Mouse (Mus musculus) neural tube, embryonic 14.5 days (tissue): ENCODE measurements around the gene Fam193b. TPM values are rescaled to one million over a fixed set of nuclear protein-coding genes. Genes with fewer than 3 reads are reported as not detected.

Experiments used
- ATAC-seq: fragments of 200-750 bp; cut with Nextera tagmentation; 2 replicates; pipeline ENCODE4 v1.8.0; 2017; ENCODE audit warnings: low read depth, mild to moderate bottlenecking, moderate TSS enrichment, moderate library complexity
- H3K27ac ChIP-seq: fragments of 300-500 bp; sonication (generic); 2 replicates; pipeline ENCODE4 v1.5.1; 2014; ENCODE audit warnings: low read depth, mild to moderate bottlenecking, control low read depth, low read length, moderate library complexity, mixed read lengths
- H3K27me3 ChIP-seq: fragments of 300-500 bp; sonication (generic); 2 replicates; pipeline ENCODE4 v1.6.1; 2014; ENCODE audit warnings: low read length; ENCODE audit not compliant: control insufficient read depth, insufficient read depth
- H3K36me3 ChIP-seq: fragments of 300-500 bp; sonication (generic); 2 replicates; pipeline ENCODE4 v1.6.1; 2014; ENCODE audit warnings: low read length, mixed read lengths; ENCODE audit not compliant: control insufficient read depth, insufficient read depth
- H3K4me1 ChIP-seq: fragments of 300-500 bp; sonication (generic); 2 replicates; pipeline ENCODE4 v1.6.1; 2014; ENCODE audit warnings: low read length; ENCODE audit not compliant: control insufficient read depth, insufficient read depth
- H3K4me2 ChIP-seq: fragments of 300-500 bp; sonication (generic); 2 replicates; pipeline ENCODE4 v1.6.1; 2014; ENCODE audit warnings: mild to moderate bottlenecking, low read depth, low read length, control low read depth
- H3K4me3 ChIP-seq: fragments of 300-500 bp; sonication (generic); 2 replicates; pipeline ENCODE4 v1.5.1; 2014; ENCODE audit warnings: low read depth, low read length, control low read depth, mixed read lengths
- H3K9ac ChIP-seq: fragments of 300-500 bp; sonication (generic); replicated peaks from 2 replicates; pipeline ENCODE4 v1.6.1; 2014; ENCODE audit warnings: low read depth, mild to moderate bottlenecking, control low read depth, low read length, mixed read lengths
- H3K9me3 ChIP-seq: fragments of 300-500 bp; sonication (generic); 2 replicates; pipeline ENCODE4 v1.6.1; 2016; ENCODE audit warnings: low read length; ENCODE audit not compliant: control insufficient read depth
- WGBS: fragments of 180-500 bp; shearing (Covaris S2); extraction: QIAGEN DNeasy Blood & Tissue Kit; methylation state at CpG from one replicate; pipeline ENCODE4 v1.1.7; 2014; 5-methylcytosine and 5-hydroxymethylcytosine counted together
- polyA plus RNA-seq: library from polyadenylated mRNA; unstranded; fragments of >200 nt; fragmentation: Nextera tagmentation; extraction: Ambion mirVana; gene quantifications from 2 replicates; pipeline ENCODE4 v1.2.1, GENCODE M21; 2014

Fam193b gene
- polyA plus RNA-seq, 1 experiment from 2014 or later, result 50.1 TPM

GRCm38 (mm10) chr13:55512379-55513031 lies 58.4 kb downstream of the Fam193b start:
- no peaks in the 10 kb centered on the region for H3K27me3 ChIP-seq
- ATAC-seq, result peak; percentile 44
- peak overlapping the region; percentile 44 for H3K27ac ChIP-seq

GRCm38 (mm10) chr13:55511492-55511861 lies 59.4 kb downstream of the Fam193b start:
- 54% methylated on average over 5 of the region's 5 CpGs for WGBS
- peaks cover 23% of the 10 kb centered on the region for H3K4me1 ChIP-seq
- H3K27ac ChIP-seq, result peak overlapping the region; percentile 45; the same call in 1 of the 2 replicates
- H3K4me2 ChIP-seq, result peak overlapping the region; percentile 97
- no peak for ATAC-seq
- peak overlapping the region; percentile 11; the same call in 1 of the 2 replicates for H3K9ac ChIP-seq
- H3K27me3 ChIP-seq, result no peaks in the 10 kb centered on the region
- H3K9me3 ChIP-seq, result no peaks in the 10 kb centered on the region
- H3K4me3 ChIP-seq, result peak overlapping the region; percentile 78; the same call in 1 of the 2 replicates
- H3K36me3 ChIP-seq, result peaks cover 20% of the 10 kb centered on the region

More at GRCm38 (mm10) chr13:55512379-55513031, 58.4 kb downstream of the Fam193b start:
- Histone ChIP-seq H3K9me3 (no peaks in the 10 kb centered on the region), H3K4me1 (peaks cover 23% of the 10 kb centered on the region), H3K4me2 (peak overlapping the region; percentile 97), H3K9ac (peak overlapping the region; percentile 92), H3K36me3 (peaks cover 10% of the 10 kb centered on the region), H3K4me3 (peak overlapping the region; percentile 78)
- WGBS, result 3% methylated on average over 25 of the region's 25 CpGs

- Histone ChIP-seq H3K9me3 (no peaks in the 10 kb centered on the region), H3K36me3 (peaks cover 26% of the 10 kb centered on the region), H3K27me3 (no peaks in the 10 kb centered on the region), H3K4me2 (peak overlapping the region; percentile 97), H3K4me3 (no peak overlapping the region), H3K27ac (peak overlapping the region; percentile 45), H3K9ac (0 out of 2 replicates have a peak overlapping the region, but pooled peaks have one; percentile 32), H3K4me1 (peaks cover 23% of the 10 kb centered on the region)
- 9% methylated on average over 6 of the region's 6 CpGs for WGBS
- ATAC-seq, result peak; percentile 42; the same call in 1 of the 2 replicates
Measured at GRCm38 (mm10) chr13:55510668-55511491, 60.0 kb downstream of the Fam193b start.

- Histone ChIP-seq H3K4me3 (no peak overlapping the region), H3K4me2 (no peak overlapping the region), H3K4me1 (peaks cover 23% of the 10 kb centered on the region), H3K27me3 (no peaks in the 10 kb centered on the region), H3K36me3 (peaks cover 32% of the 10 kb centered on the region), H3K9ac (0 out of 2 replicates have a peak overlapping the region, but pooled peaks have one; percentile 32), H3K9me3 (no peaks in the 10 kb centered on the region), H3K27ac (peak overlapping the region; percentile 45)
- no peak for ATAC-seq
- WGBS, result 25% methylated on average over 3 of the region's 3 CpGs
Measured at GRCm38 (mm10) chr13:55510332-55510667, 60.6 kb downstream of the Fam193b start.

- WGBS, result 94% methylated on average over 10 of the region's 10 CpGs
- Histone ChIP-seq H3K27ac (no peak overlapping the region), H3K9ac (no peak overlapping the region), H3K27me3 (no peaks in the 10 kb centered on the region), H3K36me3 (peaks cover 46% of the 10 kb centered on the region), H3K4me2 (no peak overlapping the region), H3K4me3 (no peak overlapping the region), H3K9me3 (no peaks in the 10 kb centered on the region), H3K4me1 (peaks cover 23% of the 10 kb centered on the region)
- no peak for ATAC-seq
Measured at GRCm38 (mm10) chr13:55508531-55508930, 62.4 kb downstream of the Fam193b start.

GRCm38 (mm10) chr13:55507877-55508276 lies 63.0 kb downstream of the Fam193b start:
- Histone ChIP-seq H3K36me3 (peaks cover 52% of the 10 kb centered on the region), H3K4me1 (peaks cover 23% of the 10 kb centered on the region), H3K9me3 (no peaks in the 10 kb centered on the region), H3K4me3 (no peak overlapping the region), H3K9ac (no peak overlapping the region), H3K4me2 (no peak overlapping the region), H3K27ac (no peak overlapping the region), H3K27me3 (no peaks in the 10 kb centered on the region)
- ATAC-seq, result no peak
- WGBS, result 63% methylated on average over 11 of the region's 11 CpGs

GRCm38 (mm10) chr13:55506697-55507096 lies 64.2 kb downstream of the Fam193b start:
- WGBS, result 93% methylated on average over 10 of the region's 10 CpGs
- Histone ChIP-seq H3K4me3 (no peak overlapping the region), H3K4me2 (no peak overlapping the region), H3K27ac (no peak overlapping the region), H3K4me1 (peaks cover 14% of the 10 kb centered on the region), H3K27me3 (no peaks in the 10 kb centered on the region), H3K9ac (no peak overlapping the region), H3K9me3 (no peaks in the 10 kb centered on the region), H3K36me3 (peaks cover 59% of the 10 kb centered on the region)
- no peak for ATAC-seq

GRCm38 (mm10) chr13:55505810-55506209 lies 65.1 kb downstream of the Fam193b start:
- Histone ChIP-seq H3K4me2 (no peak overlapping the region), H3K9ac (no peak overlapping the region), H3K27ac (no peak overlapping the region), H3K4me1 (0 out of 2 replicates have a peak, but pooled peaks cover 5% of the 10 kb centered on the region), H3K27me3 (no peaks in the 10 kb centered on the region), H3K4me3 (no peak overlapping the region), H3K36me3 (peaks cover 59% of the 10 kb centered on the region), H3K9me3 (no peaks in the 10 kb centered on the region)
- WGBS, result 90% methylated on average over 9 of the region's 9 CpGs
- ATAC-seq, result no peak

GRCm38 (mm10) chr13:55504390-55504789 lies 66.5 kb downstream of the Fam193b start:
- peaks cover 59% of the 10 kb centered on the region for H3K36me3 ChIP-seq
- 89% methylated on average over 5 of the region's 5 CpGs for WGBS
- ATAC-seq, result no peak
- H3K9me3 ChIP-seq, result no peaks in the 10 kb centered on the region
- no peaks in the 10 kb centered on the region for H3K4me1 ChIP-seq
- no peaks in the 10 kb centered on the region for H3K27me3 ChIP-seq
- no peak overlapping the region for H3K4me3 ChIP-seq
- no peak overlapping the region for H3K4me2 ChIP-seq
- H3K9ac ChIP-seq, result no peak overlapping the region
- H3K27ac ChIP-seq, result no peak overlapping the region
